Mouse (Mus musculus) Patski (cell line): ENCODE results near the gene Ace. TPM values are rescaled to one million over a fixed set of nuclear protein-coding genes. Genes with fewer than 3 reads are reported as not detected.

ENCODE experiments used
- ATAC-seq: fragments of 100-300 bp; one replicate; pipeline ENCODE4 v1.8.0; 2021
- CTCF ChIA-PET: fragments of 350-600 bp; sonication (Branson Sonifier 250); formaldehyde crosslinking; loops from one replicate; lab custom pipeline; 2022; ENCODE audit warnings: inconsistent platforms; lab: Charles Lee
- POLR2A ChIA-PET: fragments of 350-600 bp; sonication (Branson Sonifier 250); formaldehyde crosslinking; loops from one replicate; lab custom pipeline; 2022; ENCODE audit warnings: antibody characterized with exemption, inconsistent platforms; lab: Charles Lee
- DNase-seq: peaks from one replicate; pipeline ENCODE4 v3.0.0-alpha.2; 2011; ENCODE audit warnings: low read depth, low spot score
- H3K27me3 ChIP-seq: fragments of 371-371 bp; one replicate; pipeline ENCODE4 v1.5.1; 2021
- CTCF ChIP-seq: fragments of 100-300 bp; IDR thresholded peaks from one replicate; pipeline ENCODE4 v1.5.1; 2021
- in situ Hi-C: fragments of 300-500 bp; cut with MboI; formaldehyde crosslinking; loops from 3 replicates; pipeline ENCODE4 v1.11.1; 2018; ENCODE audit warnings: low pct_unique_long_range_greater_than_20kb, mixed read lengths
- polyA plus RNA-seq: library from polyadenylated mRNA; unstranded; gene quantifications from one replicate; pipeline ENCODE4 v1.2.3, GENCODE M21; 2021

Ace gene
- polyA plus RNA-seq, 1 experiment from 2014 or later: 0.33 TPM

DNA sequence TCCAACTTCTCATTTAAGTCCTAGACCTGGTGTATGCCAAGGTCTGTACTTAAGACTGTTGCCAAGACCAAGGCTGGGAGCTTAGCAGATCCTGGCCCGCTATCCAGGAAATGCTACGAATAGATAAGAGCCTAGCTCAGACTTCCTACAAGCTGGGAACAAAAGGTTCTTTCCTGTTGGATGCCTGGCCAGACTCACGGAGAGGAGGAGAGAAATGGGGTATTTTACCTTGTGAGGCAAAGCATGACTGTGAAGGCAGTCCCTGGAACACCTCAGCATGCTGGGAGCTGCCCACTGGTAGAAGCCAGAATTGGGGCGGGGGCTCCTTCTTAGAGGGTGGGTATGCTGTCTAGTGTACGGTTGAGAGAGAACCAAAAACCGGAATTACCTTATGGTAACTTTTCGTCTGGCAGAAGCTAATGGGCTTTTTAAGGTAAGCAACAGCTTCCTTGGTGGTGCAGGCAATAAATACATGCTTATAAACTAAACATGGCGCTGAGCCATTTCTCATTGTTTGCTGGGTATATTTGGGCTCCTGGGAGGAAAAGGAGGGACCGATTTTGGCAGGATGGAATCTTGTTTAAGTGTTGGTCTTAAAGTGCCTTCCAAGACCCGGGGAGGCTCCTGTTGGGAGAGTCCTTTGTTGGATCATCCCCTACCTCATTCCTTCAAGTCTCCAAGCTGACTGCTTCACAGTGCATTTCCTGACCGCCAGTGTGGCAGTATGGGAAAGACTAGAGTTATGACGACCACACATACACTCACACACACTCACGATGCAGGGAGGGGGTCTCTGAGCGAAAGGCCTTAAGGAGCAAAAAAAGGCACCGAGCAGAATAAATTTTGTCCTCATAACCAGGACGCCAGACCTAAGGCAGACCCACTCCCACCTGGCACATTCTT lies 22.7 kb upstream of the Ace start:
- in situ Hi-C loops: no loop called here
- DNase-seq (no peak), ATAC-seq (no peak)
- CTCF ChIA-PET: interaction anchor here (0.7 to 1.0 kb wide), 2 partner anchors 8 to 20 kb away, joined by 3 read pairs; partner anchors contain the start of gene Cyb561
- H3K27me3 ChIP-seq: no peaks in the 10 kb centered on the region
- POLR2A ChIA-PET: interaction anchor here (0.7 kb wide), 1 partner anchor 93 kb away, joined by 3 read pairs; no protein-coding TSS in a partner anchor
- TF ChIP-seq CTCF: no peak

DNA sequence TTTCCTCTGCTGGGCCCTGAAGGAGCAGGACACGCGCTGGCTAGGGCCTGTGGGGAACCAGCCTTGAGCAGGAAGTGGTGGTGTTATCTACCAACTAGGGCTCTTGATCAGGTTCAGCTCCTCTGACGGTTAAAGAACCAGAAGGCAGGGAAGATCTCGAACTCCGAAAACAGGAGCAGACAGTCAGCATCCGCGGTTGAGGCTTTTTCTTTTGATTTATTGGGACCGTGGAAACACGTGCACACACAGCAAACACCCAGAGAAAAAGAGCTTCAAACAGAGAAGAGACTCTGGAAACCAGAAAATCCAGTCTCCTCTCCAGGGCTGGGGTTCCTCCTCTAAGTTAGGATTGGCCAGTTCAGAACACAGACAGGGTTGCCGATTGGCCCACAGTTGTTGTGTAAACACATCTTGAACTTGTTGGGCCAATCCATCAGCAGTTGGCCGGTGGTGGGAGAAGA lies 21.0 kb upstream of the Ace start:
- TF ChIP-seq CTCF: no peak
- POLR2A ChIA-PET: no interaction called here
- no peaks in the 10 kb centered on the region for H3K27me3 ChIP-seq
- CTCF ChIA-PET: no interaction called here
- ATAC-seq (no peak), DNase-seq (no peak)
- in situ Hi-C loops: no loop called here

DNA sequence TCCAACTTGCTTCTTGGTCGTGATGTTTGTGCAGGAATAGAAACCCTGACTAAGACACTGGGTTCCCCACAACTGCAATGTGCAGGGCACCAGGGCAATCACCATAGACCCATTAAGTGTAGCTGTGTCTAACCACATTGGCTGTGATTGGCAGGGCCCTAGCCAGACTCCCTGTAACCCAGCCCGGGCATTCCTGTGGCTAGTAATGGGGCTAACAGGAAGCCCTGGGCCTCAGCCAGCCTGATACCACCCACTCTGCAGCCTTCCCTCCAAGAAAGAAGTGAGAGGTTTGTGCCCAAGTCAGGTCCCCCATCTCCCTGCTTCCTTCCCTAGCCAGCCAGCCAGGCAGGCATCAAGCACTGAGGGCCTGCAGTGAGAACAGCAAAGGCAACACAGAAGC lies 19.5 kb upstream of the Ace start:
- no peak for DNase-seq
- TF ChIP-seq CTCF: no peak
- no peaks in the 10 kb centered on the region for H3K27me3 ChIP-seq
- ChIA-PET POLR2A (interaction anchor here (0.6 to 1.0 kb wide), 2 partner anchors 12 to 90 kb away, joined by 3 read pairs; no protein-coding TSS in a partner anchor), CTCF (no interaction called here)
- peak; percentile 44 for ATAC-seq
- in situ Hi-C loops: no loop called here

DNA sequence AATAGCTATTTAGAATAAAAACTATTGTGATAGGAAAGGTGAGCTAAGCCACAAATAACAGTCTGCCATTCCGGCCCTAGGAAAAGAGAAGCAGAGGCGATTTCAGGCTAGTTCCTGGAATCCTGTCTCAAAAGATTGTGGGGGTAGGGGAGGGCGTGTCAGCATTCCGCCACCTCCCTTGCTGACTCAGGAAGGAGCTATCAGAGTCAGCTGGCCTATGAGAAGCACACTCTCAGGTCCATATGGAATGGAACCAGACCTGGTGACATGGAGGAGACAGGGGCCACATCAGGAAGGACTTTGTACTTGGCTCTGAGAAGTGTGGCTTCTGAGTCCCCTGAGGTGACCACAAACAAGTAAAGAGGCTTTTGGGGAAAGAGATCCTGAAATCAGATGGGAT lies 17.2 kb upstream of the Ace start:
- no peaks in the 10 kb centered on the region for H3K27me3 ChIP-seq
- no peak for TF ChIP-seq CTCF
- DNase-seq: no peak
- in situ Hi-C loops: no loop called here
- ATAC-seq: no peak
- CTCF ChIA-PET: interaction anchor here (1.4 to 1.5 kb wide), 2 partner anchors 9 to 23 kb away, joined by 4 to 5 read pairs; no protein-coding TSS in a partner anchor
- POLR2A ChIA-PET: interaction anchor here (0.7 kb wide), 1 partner anchor 142 kb away, joined by 3 read pairs; no protein-coding TSS in a partner anchor

DNA sequence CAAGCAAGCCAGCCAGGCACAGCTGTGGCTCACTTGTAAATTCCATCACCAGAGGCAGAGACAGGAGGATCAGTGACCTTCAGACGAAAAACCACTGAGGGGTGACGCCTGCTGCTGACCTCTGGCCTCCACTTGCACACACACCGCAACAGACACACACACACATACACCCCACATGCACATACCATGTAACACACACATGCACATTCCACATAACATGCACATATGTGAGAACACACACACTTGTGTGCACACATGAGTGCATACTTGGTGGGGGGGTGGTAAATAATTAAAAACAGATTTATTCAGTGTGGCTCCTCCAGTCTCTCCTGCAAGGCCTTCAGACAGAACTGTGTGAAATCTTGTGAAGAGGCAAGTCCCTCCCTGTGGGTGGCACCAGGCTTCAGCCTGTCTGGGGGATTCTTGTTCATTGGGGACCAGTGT lies 16.1 kb upstream of the Ace start:
- ATAC-seq: peak; percentile 51
- ChIA-PET POLR2A (interaction anchor here (0.5 to 0.6 kb wide), 2 partner anchors 28 to 364 kb away, joined by 3 to 4 read pairs; no protein-coding TSS in a partner anchor), CTCF (interaction anchor here (1.4 kb wide), 1 partner anchor 24 kb away, joined by 5 read pairs; no protein-coding TSS in a partner anchor)
- in situ Hi-C loops: no loop called here
- TF ChIP-seq CTCF: no peak
- H3K27me3 ChIP-seq: no peaks in the 10 kb centered on the region
- DNase-seq: no peak

DNA sequence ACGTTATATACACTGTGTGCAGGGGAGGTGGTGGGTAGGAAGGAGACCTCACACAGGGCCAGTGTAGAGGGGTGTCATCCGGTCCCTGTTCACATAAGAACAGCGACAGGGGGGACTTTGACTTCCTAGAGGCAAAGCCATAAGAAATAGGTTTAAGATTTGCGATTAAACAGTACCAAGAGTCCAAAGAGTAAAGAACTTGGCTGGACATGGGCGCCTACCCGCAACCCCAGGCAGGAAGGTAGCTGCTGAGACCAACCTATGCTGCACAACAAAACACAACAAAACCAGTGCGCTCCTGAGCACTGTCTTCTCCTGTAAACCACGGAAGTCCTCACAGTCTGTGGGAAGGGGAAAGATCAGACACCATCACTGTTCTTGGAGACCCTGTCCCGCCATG lies 15.6 kb upstream of the Ace start:
- ATAC-seq (no peak), DNase-seq (no peak)
- H3K27me3 ChIP-seq: no peaks in the 10 kb centered on the region
- in situ Hi-C loops: no loop called here
- CTCF ChIA-PET: no interaction called here
- POLR2A ChIA-PET: no interaction called here
- TF ChIP-seq CTCF: no peak

DNA sequence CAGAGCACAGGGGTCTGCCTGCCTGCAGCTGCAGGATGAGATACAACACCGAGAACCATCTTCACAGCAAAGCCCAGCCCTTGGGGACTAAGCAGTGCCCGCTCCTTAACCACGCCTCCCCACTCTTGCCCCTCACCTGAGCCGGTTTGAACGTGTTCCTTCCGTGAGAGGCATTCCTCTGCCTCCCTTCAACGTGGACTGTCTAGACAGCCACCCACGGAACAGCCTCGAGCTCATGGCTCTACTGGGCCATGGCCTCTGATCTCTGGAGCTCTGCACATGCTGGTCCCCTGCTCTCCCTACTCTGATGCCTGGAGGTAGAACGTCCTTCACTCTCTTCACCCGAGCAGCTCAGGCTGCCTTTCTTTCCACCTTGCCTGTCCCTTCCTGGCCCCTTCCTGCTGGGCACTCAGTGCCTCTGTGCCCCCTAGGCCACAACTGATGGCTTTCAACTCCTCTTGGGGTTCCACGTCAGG lies 14.8 kb upstream of the Ace start, which contains the start of gene Cyb561:
TSS of gene Cyb561 (minus strand) at position 426 of the 476 bp plus-strand sequence.
- H3K27me3 ChIP-seq: no peaks in the 10 kb centered on the region
- CTCF ChIA-PET: interaction anchor here (1.0 to 1.1 kb wide), 2 partner anchors 8 to 26 kb away, joined by 3 read pairs; no protein-coding TSS in a partner anchor
- POLR2A ChIA-PET: no interaction called here
- TF ChIP-seq CTCF: no peak
- ATAC-seq (no peak), DNase-seq (no peak)
- in situ Hi-C loops: no loop called here

DNA sequence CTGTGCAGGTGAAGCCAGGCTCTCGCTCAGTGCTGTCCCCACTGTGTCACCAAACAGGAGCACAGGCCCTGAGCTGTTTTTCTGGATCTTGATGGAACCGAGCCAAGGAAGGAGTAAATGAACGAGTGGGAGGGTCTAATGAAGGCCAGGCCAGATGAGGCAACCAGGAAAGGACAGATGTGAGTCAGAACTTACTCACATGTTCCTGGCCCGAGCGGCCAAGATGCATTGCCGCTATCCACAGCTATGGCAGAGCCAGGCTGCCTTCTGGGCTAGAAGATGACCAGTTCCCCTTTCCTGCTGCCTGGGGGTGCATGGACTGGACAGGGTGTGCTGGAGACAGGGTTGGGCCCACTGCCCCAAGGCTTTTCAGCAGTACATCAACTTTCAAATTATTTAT lies 14.3 kb upstream of the Ace start:
- ChIA-PET POLR2A (no interaction called here), CTCF (interaction anchor here (1.0 to 1.1 kb wide), 2 partner anchors 9 to 26 kb away, joined by 3 read pairs; no protein-coding TSS in a partner anchor)
- DNase-seq (peak; percentile 62), ATAC-seq (peak; percentile 68)
- no peaks in the 10 kb centered on the region for H3K27me3 ChIP-seq
- TF ChIP-seq CTCF: no peak
- in situ Hi-C loops: no loop called here

DNA sequence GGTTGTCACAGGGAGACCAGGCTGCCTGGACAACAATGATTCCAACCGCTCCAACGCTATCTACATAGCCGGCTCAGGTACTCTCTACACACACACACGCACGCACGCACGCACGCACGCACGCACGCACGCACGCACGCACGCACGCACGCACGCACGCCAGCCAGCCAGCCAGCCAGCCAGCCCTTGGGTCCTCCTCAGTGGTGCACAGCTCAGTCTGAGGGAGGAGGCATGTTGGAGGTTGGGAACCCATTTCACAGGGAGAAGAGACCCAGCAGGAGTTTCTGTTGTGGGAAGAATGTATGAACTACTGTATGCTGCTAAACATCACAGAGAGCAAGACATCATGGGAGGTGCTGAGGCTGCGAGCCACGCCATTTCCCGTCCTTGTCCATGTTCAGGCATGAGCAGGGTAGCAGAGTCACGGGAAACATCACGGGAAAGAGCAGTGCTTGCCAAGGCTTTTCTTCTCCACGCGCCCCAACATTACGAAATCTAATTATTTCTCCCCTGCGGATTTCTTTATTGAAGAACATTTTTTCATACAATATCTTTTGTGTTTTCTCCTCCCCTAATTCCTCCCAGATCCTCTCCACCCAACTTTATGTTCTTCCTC lies 11.8 kb upstream of the Ace start:
- no peak for TF ChIP-seq CTCF
- ATAC-seq (no peak), DNase-seq (no peak)
- in situ Hi-C loops: no loop called here
- no peaks in the 10 kb centered on the region for H3K27me3 ChIP-seq
- ChIA-PET POLR2A (no interaction called here), CTCF (no interaction called here)

DNA sequence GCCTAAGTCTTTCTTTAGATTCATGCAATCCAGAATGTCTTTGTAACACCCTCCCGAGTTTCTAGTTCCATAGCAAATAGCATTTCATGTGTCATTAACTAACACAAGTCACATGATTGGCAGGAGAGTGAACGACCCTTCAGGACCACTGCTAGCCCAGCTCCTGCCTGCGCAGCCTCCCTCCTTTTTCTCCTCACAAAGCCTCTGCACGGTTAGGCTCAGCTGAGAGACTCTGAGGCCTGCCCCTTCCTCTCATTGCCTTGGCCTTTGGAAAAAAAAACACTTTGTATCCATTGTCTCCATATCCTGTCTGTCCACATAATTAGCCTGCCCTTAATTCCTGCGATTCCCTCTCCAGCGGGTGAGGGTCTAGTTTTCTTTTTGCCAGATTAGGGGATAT lies 10.2 kb upstream of the Ace start:
- TF ChIP-seq CTCF: no peak
- CTCF ChIA-PET: no interaction called here
- POLR2A ChIA-PET: no interaction called here
- DNase-seq: no peak
- ATAC-seq: no peak
- in situ Hi-C loops: no loop called here
- no peaks in the 10 kb centered on the region for H3K27me3 ChIP-seq
